Mouse (Mus musculus): ENCODE measurements around the gene Itsn1. TPM values are rescaled to one million over a fixed set of nuclear protein-coding genes. Genes with fewer than 3 reads are reported as not detected.

Itsn1 gene
- total RNA-seq, 1 experiment from 2014 or later, result 27.0 TPM

DNA sequence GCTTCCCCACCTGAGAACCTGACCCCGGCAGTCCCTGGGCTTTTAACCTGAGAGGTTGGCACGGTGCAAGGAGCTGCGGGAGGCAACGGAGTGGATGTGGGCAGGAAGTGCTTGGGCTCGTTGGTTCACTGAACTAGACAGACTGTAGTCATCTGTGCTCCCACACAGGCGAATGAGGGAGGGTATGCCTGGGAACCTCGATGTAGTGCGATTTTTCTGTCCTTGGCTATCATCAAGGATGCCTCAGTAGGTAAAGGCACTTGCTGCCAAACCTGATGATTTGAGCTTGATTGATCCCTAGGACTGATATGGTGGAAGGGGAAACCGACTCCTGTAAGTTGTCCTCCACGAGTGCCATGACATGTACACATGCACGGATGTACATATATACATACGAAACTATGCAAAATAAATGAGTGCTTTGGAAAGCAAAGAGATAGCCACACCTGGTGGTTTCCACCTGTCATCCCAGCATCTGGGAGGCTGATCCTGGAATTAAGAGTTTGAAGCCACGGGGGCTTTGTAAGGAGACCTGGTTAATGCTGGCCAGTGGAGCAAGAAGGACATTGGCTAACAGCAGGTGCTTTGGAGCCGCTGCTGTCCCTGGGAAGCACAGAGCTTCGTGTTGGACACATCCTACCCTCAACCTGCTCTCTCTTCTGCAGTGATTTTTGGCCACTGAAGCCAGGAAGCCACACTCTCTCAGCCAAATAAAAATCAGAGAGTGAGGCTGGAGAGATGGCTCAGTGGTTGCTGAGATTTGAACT is 180.7 kb downstream of the Itsn1 start:
- no peak for ATAC-seq (ENCODE audit: extremely low read depth, insufficient number of reproducible peaks, low FRiP score, poor library complexity, severe bottlenecking)

DNA sequence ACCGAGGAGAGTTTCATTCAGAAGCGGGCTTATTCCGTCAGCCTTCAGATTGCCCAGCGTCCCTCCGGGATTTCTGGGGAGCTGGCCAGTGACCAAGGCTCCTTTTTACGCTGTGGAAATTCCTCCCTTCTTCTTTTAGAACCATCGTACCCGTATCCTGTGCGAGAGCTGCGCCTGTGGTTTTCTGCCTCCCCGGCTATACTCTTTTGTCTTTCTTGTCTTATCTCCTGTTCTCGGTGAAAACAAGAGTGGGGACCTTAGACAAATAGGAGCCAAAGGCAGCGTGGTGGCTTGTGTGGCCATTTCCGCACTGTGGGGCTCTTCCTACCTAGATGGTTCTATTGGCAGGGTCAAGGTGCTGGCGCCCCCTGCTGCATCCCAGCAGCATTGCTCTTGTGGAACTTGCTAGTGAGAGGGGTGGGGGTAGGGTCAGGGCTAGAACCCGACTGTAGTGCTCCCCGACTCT is 188.6 kb downstream of the Itsn1 start:
- peak; percentile 90 for ATAC-seq (ENCODE audit: extremely low read depth, insufficient number of reproducible peaks, low FRiP score, poor library complexity, severe bottlenecking)

DNA sequence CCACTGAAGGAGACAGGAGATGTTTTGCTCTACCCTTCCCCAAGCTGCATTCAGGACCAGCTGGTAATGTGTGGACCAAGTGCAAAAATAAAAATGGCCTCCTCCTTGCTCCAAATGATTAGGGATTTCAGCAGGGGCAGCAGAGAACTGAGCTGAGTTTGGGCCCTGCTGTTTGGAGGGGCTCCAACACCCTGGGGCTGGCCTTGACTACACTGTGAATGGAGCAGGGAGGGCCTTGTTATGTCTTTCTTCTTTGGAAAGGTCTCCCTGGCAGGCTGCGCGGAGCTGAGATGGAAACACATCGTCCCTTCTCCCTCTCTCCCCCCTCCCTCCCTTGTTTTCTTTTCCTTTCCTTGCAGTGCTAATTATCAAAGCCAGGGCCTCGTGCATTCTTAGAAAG is 189.4 kb downstream of the Itsn1 start:
- no peak for ATAC-seq (ENCODE audit: extremely low read depth, insufficient number of reproducible peaks, low FRiP score, poor library complexity, severe bottlenecking)

DNA sequence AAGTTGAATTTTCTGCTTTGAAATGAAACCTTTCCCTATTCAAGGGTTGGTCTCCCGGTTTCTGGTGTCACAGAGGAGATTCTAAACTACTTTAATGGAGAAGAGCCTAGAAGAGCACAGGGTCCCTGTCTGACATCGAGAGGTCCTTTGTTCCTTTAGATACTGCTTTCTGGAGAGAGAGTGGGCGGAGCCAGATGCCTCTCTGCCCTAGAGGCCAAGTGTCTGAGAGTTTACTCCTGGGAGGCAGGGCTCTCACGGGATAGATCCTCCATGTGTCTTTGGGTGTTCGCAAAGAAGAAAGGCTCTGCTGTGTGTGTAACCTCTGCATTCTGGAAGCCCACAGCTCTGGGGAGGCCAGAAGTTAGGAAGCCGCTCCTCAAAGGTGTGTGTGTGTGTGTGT is 190.0 kb downstream of the Itsn1 start:
- ATAC-seq (ENCODE audit: extremely low read depth, insufficient number of reproducible peaks, low FRiP score, poor library complexity, severe bottlenecking), result no peak

DNA sequence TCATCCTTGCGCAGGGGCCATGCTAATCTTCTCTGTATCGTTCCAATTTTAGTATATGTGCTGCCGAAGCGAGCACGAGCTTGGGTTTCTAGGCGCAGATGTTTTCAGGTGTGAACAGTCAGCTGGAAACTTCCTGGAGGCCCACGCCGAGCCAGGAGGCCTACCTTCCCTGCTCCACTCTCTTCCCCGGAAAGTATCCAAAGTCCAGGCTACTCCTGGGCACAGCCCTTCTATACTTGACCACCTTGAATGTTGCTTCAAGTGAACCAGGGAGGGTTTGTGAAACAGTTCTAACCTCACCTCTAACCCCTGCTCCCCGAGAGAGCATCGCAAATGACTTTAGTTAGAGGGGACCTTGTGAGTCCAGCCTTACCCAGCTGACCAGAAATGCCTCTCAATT is 192.3 kb downstream of the Itsn1 start:
- ATAC-seq (ENCODE audit: extremely low read depth, insufficient number of reproducible peaks, low FRiP score, poor library complexity, severe bottlenecking), result no peak

DNA sequence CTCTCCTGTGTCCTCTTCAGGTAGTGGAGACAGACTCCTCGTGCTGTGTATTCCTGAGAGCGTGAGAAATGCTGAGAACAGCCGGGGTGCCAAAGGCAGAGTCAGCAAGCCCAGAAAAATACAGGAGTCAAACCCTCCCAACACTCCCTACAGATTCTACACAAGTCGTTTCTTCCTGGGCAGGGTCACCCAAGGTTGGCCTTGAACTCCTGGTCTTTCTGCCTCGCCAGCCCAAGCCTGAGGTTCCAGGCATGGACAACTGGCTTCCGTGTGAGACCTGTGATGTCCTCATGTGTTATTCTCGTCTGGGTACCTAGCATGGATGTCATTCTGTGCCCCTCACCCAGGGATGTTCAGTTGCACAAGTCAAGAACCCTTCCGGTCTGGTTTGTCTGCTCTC is 193.9 kb downstream of the Itsn1 start:
- ATAC-seq (ENCODE audit: extremely low read depth, insufficient number of reproducible peaks, low FRiP score, poor library complexity, severe bottlenecking), result no peak

DNA sequence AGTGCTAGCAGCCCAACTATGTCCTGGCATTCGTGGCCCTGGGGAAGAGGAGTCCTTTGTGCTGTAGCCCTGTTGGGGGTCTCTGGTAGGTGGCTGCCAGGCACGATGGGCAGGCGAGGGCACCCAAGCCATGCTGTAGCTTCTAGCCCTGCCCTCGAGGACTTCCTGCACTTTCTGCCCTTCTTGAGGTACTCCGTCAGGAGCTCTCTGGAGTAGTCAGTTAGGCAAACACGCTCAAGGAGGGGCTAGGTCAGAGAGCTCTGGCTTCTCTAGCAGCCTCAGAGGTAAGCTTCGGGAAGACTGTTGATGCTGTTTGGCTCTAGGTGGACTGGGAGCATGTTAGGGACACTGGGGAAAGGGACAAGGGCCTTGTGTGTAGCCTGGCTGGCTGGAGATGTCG is 195.3 kb downstream of the Itsn1 start:
- ATAC-seq (ENCODE audit: extremely low read depth, insufficient number of reproducible peaks, low FRiP score, poor library complexity, severe bottlenecking), result no peak

DNA sequence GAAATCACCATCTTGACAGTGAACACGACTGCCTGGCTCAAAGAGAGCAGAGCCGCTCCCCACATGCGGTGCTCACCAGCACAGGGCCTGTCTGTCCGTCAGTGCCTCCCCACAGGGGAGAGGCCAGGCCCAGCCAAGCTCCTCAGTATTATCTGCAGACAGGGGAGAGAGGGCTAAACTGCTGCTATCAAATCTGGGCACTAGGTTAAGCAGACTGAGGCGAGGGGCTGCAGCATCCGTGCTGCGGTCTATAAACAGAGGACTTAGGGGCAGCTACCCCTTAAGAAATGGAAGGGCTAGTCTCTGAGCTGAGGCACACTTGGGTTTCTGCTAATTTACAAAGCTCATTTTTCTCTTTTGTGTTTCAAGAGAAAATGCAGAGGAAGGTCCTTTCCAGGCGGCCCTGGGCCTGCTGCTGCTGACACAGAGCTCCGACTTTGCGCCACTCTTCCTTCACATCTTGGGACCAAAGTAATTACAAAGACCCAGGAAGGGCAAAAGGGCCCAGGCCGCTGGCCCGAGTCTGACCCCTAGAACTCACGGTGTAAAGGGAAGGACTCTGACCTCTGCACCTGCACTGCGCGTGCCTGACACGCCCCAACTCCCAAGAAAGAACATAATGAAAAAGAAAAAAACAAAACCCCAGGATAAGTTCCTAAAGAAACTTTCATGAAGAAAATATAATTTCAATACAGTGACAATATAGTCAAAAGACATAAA is 199.0 kb downstream of the Itsn1 start:
- ATAC-seq (ENCODE audit: extremely low read depth, insufficient number of reproducible peaks, low FRiP score, poor library complexity, severe bottlenecking), result no peak

DNA sequence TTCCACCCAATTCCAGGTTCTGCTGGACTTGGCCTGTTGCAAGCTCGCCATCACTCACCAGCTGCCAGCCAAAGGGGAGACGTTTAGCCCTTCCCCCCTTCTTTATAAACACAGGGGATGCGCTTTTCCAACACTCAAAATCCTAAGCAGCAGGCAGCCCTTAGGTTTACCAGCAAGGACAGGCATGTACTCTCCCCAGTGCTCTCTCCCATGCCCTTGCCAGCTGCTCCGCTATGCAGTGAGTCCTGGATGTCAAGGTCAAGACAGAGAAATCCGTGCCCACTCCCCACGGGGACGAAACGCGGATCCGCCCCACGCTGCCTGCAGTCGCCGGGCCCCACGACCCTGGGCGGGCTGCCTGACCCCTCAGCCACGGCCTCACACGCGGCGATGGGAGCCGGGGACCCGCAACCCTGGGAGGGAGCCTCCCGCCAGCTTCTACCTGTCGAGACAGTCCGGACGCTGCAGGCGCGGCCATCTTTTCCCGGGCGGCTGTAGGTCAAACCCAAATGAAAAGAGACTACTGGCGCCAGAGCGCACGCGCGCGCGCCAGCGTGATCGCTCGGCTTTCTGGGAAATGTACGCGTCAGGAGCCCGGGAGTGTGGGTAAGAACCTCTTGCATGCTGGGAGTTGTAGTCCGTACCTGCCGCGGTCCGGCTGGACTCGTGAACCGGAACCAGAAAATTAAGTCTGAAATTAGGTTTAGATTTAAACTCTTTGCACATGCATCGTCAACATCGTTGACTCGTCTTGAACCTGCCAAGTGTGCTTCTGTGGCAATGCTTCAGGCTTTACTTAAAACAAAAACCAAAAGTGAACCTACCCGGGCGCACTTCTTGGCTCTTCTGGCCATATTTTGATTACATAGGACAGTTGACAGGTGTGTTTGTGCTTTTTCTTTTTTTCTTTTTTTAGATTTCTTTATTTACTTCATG is 202.3 kb downstream of the Itsn1 start:
- peak; percentile 95 for ATAC-seq (ENCODE audit: extremely low read depth, insufficient number of reproducible peaks, low FRiP score, poor library complexity, severe bottlenecking)

DNA sequence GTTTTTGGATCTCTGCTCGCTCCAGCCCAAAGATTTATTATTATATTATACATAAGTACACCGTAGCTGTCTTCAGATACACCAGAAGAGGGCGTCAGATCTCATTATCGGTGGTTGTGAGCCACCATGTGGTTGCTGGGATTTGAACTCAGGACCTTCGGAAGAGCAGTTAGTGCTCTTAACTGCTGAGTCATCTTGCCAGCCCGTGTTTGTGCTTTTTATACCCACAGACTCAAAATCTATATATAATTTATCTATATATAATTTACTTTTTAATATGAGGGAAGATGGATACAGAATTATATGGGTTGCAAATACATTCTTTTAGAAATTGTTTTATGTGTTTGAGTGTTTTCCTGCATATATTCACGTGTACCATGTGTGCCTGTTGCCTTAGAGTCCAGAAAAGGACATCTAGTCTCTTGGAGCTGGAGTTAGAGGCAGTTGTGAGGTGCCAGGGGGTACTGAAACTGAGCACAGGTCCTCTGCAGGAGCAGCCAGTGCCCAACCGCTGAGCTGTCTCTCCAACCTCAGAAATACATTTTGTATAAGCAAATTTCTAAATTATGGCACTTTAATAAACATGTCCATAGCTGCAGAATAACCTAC is 203.1 kb downstream of the Itsn1 start:
- no peak for ATAC-seq (ENCODE audit: extremely low read depth, insufficient number of reproducible peaks, low FRiP score, poor library complexity, severe bottlenecking)

DNA sequence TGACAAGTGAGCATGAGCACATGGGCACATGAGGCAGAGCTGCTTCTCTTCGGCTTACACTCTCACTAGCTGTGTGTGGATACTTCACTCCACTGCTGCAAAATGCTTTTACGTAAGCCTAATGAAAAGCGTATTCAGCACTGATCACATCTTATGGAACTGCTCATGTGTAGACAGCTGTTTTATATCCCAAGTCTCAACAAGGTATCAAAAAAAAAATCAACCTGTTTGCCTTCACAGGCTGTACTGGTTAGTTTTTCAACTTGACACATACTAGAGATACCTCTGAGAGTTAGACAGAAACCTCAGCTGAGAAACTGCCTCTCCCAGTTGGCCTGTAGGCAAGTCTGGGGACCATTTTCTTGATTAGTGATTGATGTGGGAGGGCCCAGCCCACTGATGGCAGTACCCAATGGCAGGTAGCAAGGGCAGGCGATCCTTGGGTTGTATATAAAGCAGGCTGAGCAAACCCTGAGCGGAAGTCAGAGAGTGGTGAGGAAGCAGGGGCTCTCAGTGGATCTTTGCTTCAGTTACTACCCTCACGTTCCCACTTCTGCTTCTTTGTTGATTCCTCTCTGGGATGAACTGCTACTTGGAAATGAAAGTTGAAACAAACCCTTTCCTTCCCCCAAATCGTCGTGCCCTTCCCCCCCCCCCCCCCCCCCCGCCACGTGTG is 203.9 kb downstream of the Itsn1 start:
- ATAC-seq (ENCODE audit: extremely low read depth, insufficient number of reproducible peaks, low FRiP score, poor library complexity, severe bottlenecking), result peak; percentile 46; the same call in 1 of the 2 replicates

DNA sequence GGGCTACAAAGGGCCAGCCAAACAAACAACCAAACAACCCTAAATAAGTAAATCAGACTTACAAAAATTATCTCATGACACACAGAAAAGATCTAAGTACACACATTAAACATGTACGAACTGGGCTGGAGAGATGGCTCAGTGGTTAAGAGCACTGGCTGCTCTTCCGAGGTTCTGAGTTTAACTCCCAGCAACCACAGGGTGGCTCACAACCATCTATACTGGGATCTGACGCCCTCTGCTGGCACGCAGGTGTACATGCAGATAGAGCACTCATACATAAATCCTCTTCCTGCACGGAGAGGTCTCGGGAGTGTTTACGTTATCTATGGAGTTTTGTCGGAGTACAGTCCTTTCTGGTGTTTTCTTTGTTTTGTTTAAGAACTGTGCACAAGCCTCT is 206.0 kb downstream of the Itsn1 start:
- ATAC-seq (ENCODE audit: extremely low read depth, insufficient number of reproducible peaks, low FRiP score, poor library complexity, severe bottlenecking), result no peak

DNA sequence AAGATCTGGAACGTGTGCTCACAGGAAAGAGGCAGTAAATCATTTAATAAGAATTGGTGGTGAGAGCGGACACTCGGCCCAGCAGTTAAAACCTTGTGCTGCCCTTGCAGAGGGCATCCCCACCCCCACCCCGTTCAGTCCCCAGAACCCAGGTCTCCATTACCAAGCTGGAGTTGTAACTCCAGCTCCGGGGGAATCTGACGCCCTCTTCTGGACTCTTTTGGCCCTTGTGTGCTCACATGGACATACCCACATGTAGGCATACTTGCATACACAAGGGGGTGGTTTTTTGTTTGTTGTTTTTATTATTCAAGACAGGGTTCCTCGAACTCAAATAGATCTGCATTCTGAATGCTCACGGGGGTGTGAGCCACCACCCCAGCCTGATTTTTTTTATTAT is 206.6 kb downstream of the Itsn1 start:
- no peak for ATAC-seq (ENCODE audit: extremely low read depth, insufficient number of reproducible peaks, low FRiP score, poor library complexity, severe bottlenecking)

DNA sequence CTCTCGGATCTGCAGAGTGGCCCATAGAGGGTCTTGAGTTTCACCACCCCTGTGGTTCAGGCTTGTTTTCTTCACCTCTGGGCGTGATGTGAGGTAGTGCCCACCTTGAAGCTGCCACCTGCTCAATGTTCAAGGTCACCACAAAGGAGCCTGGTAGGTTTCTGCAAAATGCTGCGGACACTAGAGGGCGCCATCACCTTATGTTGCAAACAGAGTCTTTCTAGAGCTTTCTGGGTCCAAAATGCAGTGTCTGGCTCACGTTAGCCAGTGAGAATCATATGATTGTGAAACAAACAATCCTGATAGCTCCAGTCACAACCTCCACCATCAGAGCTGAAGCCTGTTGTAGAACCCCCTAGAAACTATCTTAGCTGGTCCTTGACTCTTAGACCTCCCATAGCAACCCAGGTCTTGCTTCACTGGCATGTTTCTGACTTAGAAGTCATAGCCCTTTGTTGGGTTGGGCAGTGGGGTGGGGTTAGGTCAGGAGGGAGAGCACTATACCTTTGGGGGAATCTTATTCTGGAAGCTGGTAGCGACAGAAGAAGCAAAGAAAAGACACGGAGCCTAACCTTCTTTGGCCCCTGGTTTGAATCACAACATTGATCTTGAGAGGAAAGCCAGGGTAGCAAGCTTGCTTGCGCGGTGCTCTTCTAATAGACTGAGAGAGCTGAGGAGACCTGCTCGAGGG is 207.4 kb downstream of the Itsn1 start:
- peak; percentile 40; the same call in 1 of the 2 replicates for ATAC-seq (ENCODE audit: extremely low read depth, insufficient number of reproducible peaks, low FRiP score, poor library complexity, severe bottlenecking)

DNA sequence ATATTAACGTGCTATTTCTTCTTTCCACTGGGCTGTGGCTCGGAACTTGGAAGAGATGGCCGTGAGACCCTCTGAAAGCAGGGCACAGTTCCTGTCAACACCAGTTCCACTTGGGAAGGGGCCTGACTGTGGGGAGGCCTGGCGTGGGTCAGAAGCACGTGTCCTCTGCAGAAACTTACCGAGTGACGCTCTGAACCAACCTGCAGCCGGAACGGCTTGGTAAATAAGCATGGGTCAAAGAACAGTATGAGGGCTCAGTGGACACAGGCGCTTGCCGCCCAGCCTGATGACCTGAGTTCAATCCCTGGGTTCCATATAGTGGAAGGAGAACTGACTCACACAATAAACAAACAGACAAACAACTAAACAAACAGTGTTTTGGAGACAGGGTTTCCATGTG is 208.2 kb downstream of the Itsn1 start:
- no peak for ATAC-seq (ENCODE audit: extremely low read depth, insufficient number of reproducible peaks, low FRiP score, poor library complexity, severe bottlenecking)

DNA sequence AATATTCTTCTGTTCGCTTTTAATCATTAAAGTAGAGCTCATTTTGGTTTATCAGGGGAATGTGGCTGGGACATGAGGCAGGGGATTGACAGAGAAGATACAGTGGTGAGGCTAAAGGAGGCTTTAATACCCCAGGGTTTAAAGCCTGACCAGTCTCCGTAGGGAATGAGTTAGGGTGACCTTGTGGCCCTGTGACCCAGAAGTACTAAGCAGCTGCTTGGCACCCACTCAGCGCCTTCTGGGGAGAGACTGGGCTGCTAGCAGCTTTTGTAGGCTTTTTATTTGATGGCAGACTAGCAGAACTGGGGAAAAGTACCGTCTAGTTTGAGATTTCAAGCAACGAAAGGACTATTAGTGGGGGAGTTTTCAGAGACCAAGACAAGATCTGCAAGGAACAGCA is 209.1 kb downstream of the Itsn1 start:
- ATAC-seq (ENCODE audit: extremely low read depth, insufficient number of reproducible peaks, low FRiP score, poor library complexity, severe bottlenecking), result no peak

DNA sequence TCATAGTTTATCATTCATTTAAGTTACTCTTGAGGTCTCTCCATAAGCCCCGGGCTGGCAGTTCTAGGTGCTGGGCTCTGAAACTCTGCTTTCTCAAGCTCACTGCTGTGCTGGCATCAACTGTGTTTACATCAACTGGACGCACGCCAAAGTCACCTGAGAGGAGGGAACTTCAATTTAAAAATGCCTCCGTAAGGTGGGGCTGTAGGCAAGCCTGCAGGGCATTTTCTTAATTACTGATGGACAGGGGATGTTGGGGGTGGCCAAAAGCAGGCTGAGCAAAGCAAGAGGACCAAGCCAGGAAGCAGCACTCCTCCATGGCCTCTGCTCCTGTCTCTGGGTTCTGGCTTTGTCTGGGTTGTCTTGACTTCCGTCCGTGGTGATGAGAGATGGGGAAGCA is 211.6 kb downstream of the Itsn1 start:
- ATAC-seq (ENCODE audit: extremely low read depth, insufficient number of reproducible peaks, low FRiP score, poor library complexity, severe bottlenecking), result no peak

DNA sequence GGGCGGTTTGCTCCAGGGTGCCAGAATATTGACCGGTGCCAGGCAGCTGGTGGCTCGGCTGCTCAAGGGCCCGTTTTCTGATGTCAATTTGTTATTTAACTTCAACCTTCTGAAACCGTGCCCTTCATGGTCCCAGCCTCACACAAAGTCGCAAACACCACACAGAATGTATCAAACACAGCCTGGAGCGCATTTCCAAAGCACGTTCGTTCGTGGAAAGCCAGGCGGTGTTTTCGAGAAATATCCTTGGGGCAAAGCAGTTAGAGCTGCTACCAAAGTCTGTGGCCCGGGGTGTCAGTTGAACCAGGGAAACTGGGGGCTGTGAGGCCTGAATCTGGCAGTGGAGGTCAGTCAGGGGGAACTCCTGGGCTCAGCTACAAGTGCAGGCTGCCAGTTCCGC is 213.1 kb downstream of the Itsn1 start:
- ATAC-seq (ENCODE audit: extremely low read depth, insufficient number of reproducible peaks, low FRiP score, poor library complexity, severe bottlenecking), result no peak

Measured in neutrophil, adult 5-6 weeks (primary cell).